Mouse (Mus musculus): ENCODE data around the gene Numa1.
A peak's percentile ranks its signal among the peaks of the same experiment; 100 is the strongest.
"Not testable (repeated sequence)": the region's sequence is repeated elsewhere in the genome, so short reads cannot be mapped to it uniquely, and the experiment has no call there.

Numa1 gene

GRCm38 (mm10) chr7:101937569-101937968, 3.7 kb downstream of the Numa1 start:
- DNase-seq (ENCODE audit: low read depth), result no peak

- DNase-seq (ENCODE audit: low read depth), result no peak
Observed at GRCm38 (mm10) chr7:101938348-101938747, 4.4 kb downstream of the Numa1 start.

- no peak for DNase-seq (ENCODE audit: low read depth)
Observed at GRCm38 (mm10) chr7:101939758-101940157, 5.8 kb downstream of the Numa1 start.

GRCm38 (mm10) chr7:101949008-101949407, 15.1 kb downstream of the Numa1 start:
- DNase-seq (ENCODE audit: low read depth), result not testable (repeated sequence)

- no peak for DNase-seq (ENCODE audit: low read depth)
Observed at GRCm38 (mm10) chr7:101951648-101952047, 17.7 kb downstream of the Numa1 start.

- DNase-seq (ENCODE audit: low read depth), result no peak
Observed at GRCm38 (mm10) chr7:101952098-101952497, 18.2 kb downstream of the Numa1 start.

GRCm38 (mm10) chr7:101954163-101954562, 20.3 kb downstream of the Numa1 start:
- no peak for DNase-seq (ENCODE audit: low read depth)

- no peak for DNase-seq (ENCODE audit: low read depth)
Observed at GRCm38 (mm10) chr7:101955276-101955675, 21.4 kb downstream of the Numa1 start.

GRCm38 (mm10) chr7:101955862-101956261, 22.0 kb downstream of the Numa1 start:
- DNase-seq (ENCODE audit: low read depth), result no peak

- no peak for DNase-seq (ENCODE audit: low read depth)
Observed at GRCm38 (mm10) chr7:101956481-101956880, 22.6 kb downstream of the Numa1 start.

GRCm38 (mm10) chr7:101956911-101957310, 23.0 kb downstream of the Numa1 start:
- no peak for DNase-seq (ENCODE audit: low read depth)

- DNase-seq (ENCODE audit: low read depth), result no peak
Observed at GRCm38 (mm10) chr7:101962829-101963228, 28.9 kb downstream of the Numa1 start.

- no peak for DNase-seq (ENCODE audit: low read depth)
Observed at GRCm38 (mm10) chr7:101963621-101964020, 29.7 kb downstream of the Numa1 start.

- DNase-seq (ENCODE audit: low read depth), result peak; percentile 42
Observed at GRCm38 (mm10) chr7:101964551-101964950, 30.6 kb downstream of the Numa1 start.

GRCm38 (mm10) chr7:101965606-101966005, 31.7 kb downstream of the Numa1 start:
- peak; percentile 37 for DNase-seq (ENCODE audit: low read depth)

- no peak for DNase-seq (ENCODE audit: low read depth)
Observed at GRCm38 (mm10) chr7:101967256-101967655, 33.3 kb downstream of the Numa1 start.

GRCm38 (mm10) chr7:101968751-101969150, 34.8 kb downstream of the Numa1 start:
- DNase-seq (ENCODE audit: low read depth), result peak; percentile 21

GRCm38 (mm10) chr7:101969694-101970428, 36.0 kb downstream of the Numa1 start:
- DNase-seq (ENCODE audit: low read depth), result peak; percentile 88

- DNase-seq (ENCODE audit: low read depth), result peak; percentile 97
Observed at GRCm38 (mm10) chr7:101970429-101970775, 36.5 kb downstream of the Numa1 start.

GRCm38 (mm10) chr7:101970821-101971461, 37.0 kb downstream of the Numa1 start:
- peak; percentile 89 for DNase-seq (ENCODE audit: low read depth)

- DNase-seq (ENCODE audit: low read depth), result peak; percentile 61
Observed at GRCm38 (mm10) chr7:101971721-101972120, 37.8 kb downstream of the Numa1 start.

GRCm38 (mm10) chr7:101973730-101974129, 39.8 kb downstream of the Numa1 start:
- DNase-seq (ENCODE audit: low read depth), result peak; percentile 25

GRCm38 (mm10) chr7:101974505-101974904, 40.6 kb downstream of the Numa1 start:
- DNase-seq (ENCODE audit: low read depth), result peak; percentile 61

- DNase-seq (ENCODE audit: low read depth), result no peak
Observed at GRCm38 (mm10) chr7:101982735-101983134, 48.8 kb downstream of the Numa1 start.
